Mouse (Mus musculus) embryonic fibroblast, embryonic 13.5 days (primary cell): ENCODE measurements around the gene Uba5.

Experiments
- CTCF ChIP-seq: IDR thresholded peaks from 2 replicates; pipeline ENCODE4 v1.5.1; 2011; ENCODE audit warnings: mild to moderate bottlenecking, control low read depth, low read length, moderate library complexity, borderline replicate concordance; ENCODE audit not compliant: insufficient read depth
- POLR2A ChIP-seq: IDR thresholded peaks from 2 replicates; pipeline ENCODE4 v1.6.1; 2011; ENCODE audit warnings: low read depth, mild to moderate bottlenecking, control low read depth, low read length, moderate library complexity

DNA sequence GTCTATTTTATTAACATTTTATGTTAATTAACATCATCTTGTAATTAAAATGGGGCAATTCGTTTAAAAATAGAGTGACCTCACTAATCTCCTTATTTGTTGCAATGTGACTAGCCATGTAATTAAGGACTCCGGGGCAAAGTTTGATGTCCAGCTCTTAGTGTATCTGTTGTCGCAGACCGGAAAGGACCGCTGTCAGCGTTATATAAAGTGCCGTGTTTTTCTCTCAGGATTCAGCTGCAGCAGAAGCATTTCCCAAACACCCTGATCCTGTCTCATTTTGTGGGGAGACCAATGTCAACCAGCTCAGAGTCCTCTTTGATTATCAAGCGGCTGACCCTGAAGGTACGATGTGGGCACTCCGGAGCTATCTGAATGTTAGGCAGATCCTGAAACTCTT lies 41.9 kb downstream of the Uba5 start:
- TF ChIP-seq CTCF (no peak), POLR2A (no peak)
